Mouse (Mus musculus) hindbrain, embryonic 13.5 days (tissue): ENCODE results near the gene Qser1. TPM values are rescaled to one million over a fixed set of nuclear protein-coding genes. Genes with fewer than 3 reads are reported as not detected.
"Not testable (repeated sequence)": the region's sequence is repeated elsewhere in the genome, so short reads cannot be mapped to it uniquely, and the experiment has no call there.

Experiments used
- ATAC-seq: fragments of 200-750 bp; cut with Nextera tagmentation; 2 replicates; pipeline ENCODE4 v1.8.0; 2017; ENCODE audit warnings: moderate TSS enrichment; ENCODE audit not compliant: low FRiP score
- H3K27ac ChIP-seq: fragments of 300-500 bp; sonication (generic); 2 replicates; pipeline ENCODE4 v1.5.1; 2015; ENCODE audit warnings: inconsistent platforms, mild to moderate bottlenecking, moderate library complexity
- H3K27me3 ChIP-seq: fragments of 300-500 bp; sonication (generic); 2 replicates; pipeline ENCODE4 v1.6.1; 2015; ENCODE audit warnings: mild to moderate bottlenecking, inconsistent platforms
- H3K36me3 ChIP-seq: fragments of 300-500 bp; sonication (generic); 2 replicates; pipeline ENCODE4 v1.6.1; 2015; ENCODE audit warnings: mild to moderate bottlenecking, inconsistent platforms
- H3K4me1 ChIP-seq: fragments of 300-500 bp; sonication (generic); replicated peaks from 2 replicates; pipeline ENCODE4 v1.6.1; 2015; ENCODE audit warnings: inconsistent platforms
- H3K4me2 ChIP-seq: fragments of 300-500 bp; sonication (generic); 2 replicates; pipeline ENCODE4 v1.6.1; 2015; ENCODE audit warnings: inconsistent platforms, mild to moderate bottlenecking, moderate library complexity
- H3K4me3 ChIP-seq: fragments of 300-500 bp; sonication (generic); 2 replicates; pipeline ENCODE4 v1.5.1; 2015; ENCODE audit warnings: mild to moderate bottlenecking, inconsistent platforms
- H3K9ac ChIP-seq: fragments of 300-500 bp; sonication (generic); 2 replicates; pipeline ENCODE4 v1.6.1; 2015; ENCODE audit warnings: mild to moderate bottlenecking, inconsistent platforms
- H3K9me3 ChIP-seq: fragments of 300-500 bp; sonication (generic); 2 replicates; pipeline ENCODE4 v1.6.1; 2016; ENCODE audit warnings: inconsistent platforms
- WGBS: fragments of 180-500 bp; shearing (Covaris S2); methylation state at CpG from one replicate; pipeline ENCODE4 v1.1.7; 2015; 5-methylcytosine and 5-hydroxymethylcytosine counted together
- polyA plus RNA-seq: library from polyadenylated mRNA; unstranded; fragments of >200 nt; fragmentation: Nextera tagmentation; extraction: Ambion mirVana; gene quantifications from 2 replicates; pipeline ENCODE4 v1.2.1, GENCODE M21; 2015

Qser1 gene
- polyA plus RNA-seq = 7.5 and 7.6 TPM in 2 replicates

- 2% methylated on average over 47 of the region's 50 CpGs for WGBS
- peak; percentile 81 for ATAC-seq
- Histone ChIP-seq H3K9ac (peak within 1 kb of the TSS; percentile 99), H3K4me3 (peak within 1 kb of the TSS; percentile 94), H3K4me2 (peak within 1 kb of the TSS; percentile 76), H3K27ac (peak within 1 kb of the TSS; percentile 98), H3K36me3 (no peaks in the 10 kb centered on the region), H3K4me1 (peaks cover 31% of the 10 kb centered on the region), H3K27me3 (no peaks in the 10 kb centered on the region), H3K9me3 (no peaks in the 10 kb centered on the region)
These were observed at the start of gene Qser1 for GRCm38 (mm10) chr2:104816371-104816827. Qser1 (minus strand) TSS chr2:104816760.

- Histone ChIP-seq H3K9me3 (no peaks in the 10 kb centered on the region), H3K4me1 (no peaks in the 10 kb centered on the region), H3K4me2 (no peak overlapping the region), H3K4me3 (no peak overlapping the region), H3K27me3 (no peaks in the 10 kb centered on the region), H3K27ac (no peak overlapping the region), H3K9ac (no peak overlapping the region), H3K36me3 (no peaks in the 10 kb centered on the region)
- 91% methylated on average over 4 of the region's 4 CpGs for WGBS
- ATAC-seq = no peak
These were observed 47.8 kb upstream of the Qser1 start for GRCm38 (mm10) chr2:104864176-104864860.

- Histone ChIP-seq H3K9ac (no peak overlapping the region), H3K36me3 (no peaks in the 10 kb centered on the region), H3K4me1 (no peaks in the 10 kb centered on the region), H3K4me3 (no peak overlapping the region), H3K27ac (no peak overlapping the region), H3K9me3 (no peaks in the 10 kb centered on the region), H3K27me3 (no peaks in the 10 kb centered on the region), H3K4me2 (no peak overlapping the region)
- WGBS = 85% methylated on average over 10 of the region's 10 CpGs
- ATAC-seq = no peak
These were observed 43.9 kb upstream of the Qser1 start for GRCm38 (mm10) chr2:104860426-104860825.

GRCm38 (mm10) chr2:104859060-104859459, 42.5 kb upstream of the Qser1 start:
- no peak overlapping the region for H3K4me2 ChIP-seq
- H3K9me3 ChIP-seq = no peaks in the 10 kb centered on the region
- H3K4me1 ChIP-seq = no peaks in the 10 kb centered on the region
- no peaks in the 10 kb centered on the region for H3K36me3 ChIP-seq
- no peaks in the 10 kb centered on the region for H3K27me3 ChIP-seq
- no peak overlapping the region for H3K9ac ChIP-seq
- no peak for ATAC-seq
- H3K4me3 ChIP-seq = no peak overlapping the region
- H3K27ac ChIP-seq = no peak overlapping the region
- 91% methylated on average over 5 of the region's 5 CpGs for WGBS

- H3K36me3 ChIP-seq, H3K9ac ChIP-seq, H3K9me3 ChIP-seq, H3K4me1 ChIP-seq, H3K27ac ChIP-seq, H3K4me2 ChIP-seq, H3K4me3 ChIP-seq, ATAC-seq, H3K27me3 ChIP-seq: not testable (repeated sequence)
- WGBS = 94% methylated on average over 3 of the region's 3 CpGs
These were observed 41.5 kb upstream of the Qser1 start for GRCm38 (mm10) chr2:104858083-104858482.

- no peak overlapping the region for H3K9ac ChIP-seq
- no peaks in the 10 kb centered on the region for H3K9me3 ChIP-seq
- no peak for ATAC-seq
- no peak overlapping the region for H3K4me2 ChIP-seq
- H3K4me3 ChIP-seq = no peak overlapping the region
- WGBS = 54% methylated on average over 1 of the region's 1 CpGs
- no peaks in the 10 kb centered on the region for H3K4me1 ChIP-seq
- H3K27ac ChIP-seq = no peak overlapping the region
- H3K36me3 ChIP-seq = no peaks in the 10 kb centered on the region
- peaks cover 5% of the 10 kb centered on the region; the same call in 1 of the 2 replicates for H3K27me3 ChIP-seq
These were observed 39.7 kb upstream of the Qser1 start for GRCm38 (mm10) chr2:104856218-104856617.

GRCm38 (mm10) chr2:104855732-104856131, 39.2 kb upstream of the Qser1 start:
- Histone ChIP-seq H3K9ac (no peak overlapping the region), H3K4me3 (no peak overlapping the region), H3K36me3 (no peaks in the 10 kb centered on the region), H3K4me1 (no peaks in the 10 kb centered on the region), H3K27ac (no peak overlapping the region), H3K4me2 (no peak overlapping the region), H3K9me3 (no peaks in the 10 kb centered on the region), H3K27me3 (peaks cover 10% of the 10 kb centered on the region; the same call in 1 of the 2 replicates)
- no peak for ATAC-seq
- 31% methylated on average over 3 of the region's 3 CpGs for WGBS

- Histone ChIP-seq H3K4me2 (no peak overlapping the region), H3K9me3 (no peaks in the 10 kb centered on the region), H3K4me3 (no peak overlapping the region)
These were observed 38.3 kb upstream of the Qser1 start for GRCm38 (mm10) chr2:104854836-104855235.

GRCm38 (mm10) chr2:104852546-104852945, 36.0 kb upstream of the Qser1 start:
- H3K4me2 ChIP-seq = no peak overlapping the region
- H3K4me1 ChIP-seq = peaks cover 11% of the 10 kb centered on the region
- WGBS = 90% methylated on average over 7 of the region's 7 CpGs
- no peak overlapping the region for H3K4me3 ChIP-seq
- H3K9me3 ChIP-seq = no peaks in the 10 kb centered on the region
- no peak for ATAC-seq
- H3K9ac ChIP-seq = no peak overlapping the region
- peaks cover 32% of the 10 kb centered on the region for H3K27me3 ChIP-seq
- no peak overlapping the region for H3K27ac ChIP-seq
- H3K36me3 ChIP-seq = no peaks in the 10 kb centered on the region

More at GRCm38 (mm10) chr2:104854836-104855235, 38.3 kb upstream of the Qser1 start:
- Histone ChIP-seq H3K27me3 (peaks cover 14% of the 10 kb centered on the region; the same call in 1 of the 2 replicates), H3K36me3 (no peaks in the 10 kb centered on the region), H3K27ac (no peak overlapping the region), H3K4me1 (peaks cover 1% of the 10 kb centered on the region; the same call in 1 of the 2 replicates), H3K9ac (no peak overlapping the region)
- ATAC-seq = no peak
- WGBS = 93% methylated on average over 1 of the region's 1 CpGs

GRCm38 (mm10) chr2:104851686-104852085, 35.1 kb upstream of the Qser1 start:
- H3K9ac ChIP-seq = no peak overlapping the region
- no peak overlapping the region for H3K27ac ChIP-seq
- H3K4me3 ChIP-seq = no peak overlapping the region
- no peaks in the 10 kb centered on the region for H3K9me3 ChIP-seq
- H3K4me1 ChIP-seq = peaks cover 11% of the 10 kb centered on the region
- no peak overlapping the region for H3K4me2 ChIP-seq
- no peak for ATAC-seq
- peaks cover 32% of the 10 kb centered on the region for H3K27me3 ChIP-seq
- H3K36me3 ChIP-seq = no peaks in the 10 kb centered on the region
- 22% methylated on average over 5 of the region's 5 CpGs for WGBS

- peaks cover 11% of the 10 kb centered on the region for H3K4me1 ChIP-seq
- H3K27me3 ChIP-seq = peaks cover 32% of the 10 kb centered on the region
- WGBS = 68% methylated on average over 3 of the region's 3 CpGs
- peak overlapping the region; percentile 55 for H3K4me3 ChIP-seq
- H3K27ac ChIP-seq = no peak overlapping the region
- no peaks in the 10 kb centered on the region for H3K9me3 ChIP-seq
- H3K4me2 ChIP-seq = peak overlapping the region; percentile 97
- 0 out of 2 replicates have a peak overlapping the region, but pooled peaks have one; percentile 68 for H3K9ac ChIP-seq
- no peaks in the 10 kb centered on the region for H3K36me3 ChIP-seq
- no peak for ATAC-seq
These were observed 33.4 kb upstream of the Qser1 start for GRCm38 (mm10) chr2:104849991-104850359.

- H3K4me1 ChIP-seq = peaks cover 11% of the 10 kb centered on the region
- WGBS = under 1% methylated on average over 62 of the region's 62 CpGs
These were observed 32.9 kb upstream of the Qser1 start, which contains the start of gene Prrg4 for GRCm38 (mm10) chr2:104849276-104849990. Prrg4 (minus strand) TSS chr2:104849876.

More at GRCm38 (mm10) chr2:104849276-104849990, 32.9 kb upstream of the Qser1 start, which contains the start of gene Prrg4:
- Histone ChIP-seq H3K36me3 (no peaks in the 10 kb centered on the region), H3K27me3 (peaks cover 32% of the 10 kb centered on the region), H3K27ac (no peak within 1 kb of the TSS), H3K9ac (peak within 1 kb of the TSS; percentile 68), H3K9me3 (no peaks in the 10 kb centered on the region), H3K4me2 (peak within 1 kb of the TSS; percentile 97), H3K4me3 (peak within 1 kb of the TSS; percentile 55)
- peak; percentile 77 for ATAC-seq
